Mouse (Mus musculus) right cerebral cortex, adult 2 months (tissue): ENCODE data around the gene Pla2g12b.

Experiments
- DNase-seq, 2 experiments: peaks; one replicate each; pipeline ENCODE4 v3.0.0; 2021 to 2022; ENCODE audit warnings: low spot score in 2 of 2

Gene Pla2g12b

DNA sequence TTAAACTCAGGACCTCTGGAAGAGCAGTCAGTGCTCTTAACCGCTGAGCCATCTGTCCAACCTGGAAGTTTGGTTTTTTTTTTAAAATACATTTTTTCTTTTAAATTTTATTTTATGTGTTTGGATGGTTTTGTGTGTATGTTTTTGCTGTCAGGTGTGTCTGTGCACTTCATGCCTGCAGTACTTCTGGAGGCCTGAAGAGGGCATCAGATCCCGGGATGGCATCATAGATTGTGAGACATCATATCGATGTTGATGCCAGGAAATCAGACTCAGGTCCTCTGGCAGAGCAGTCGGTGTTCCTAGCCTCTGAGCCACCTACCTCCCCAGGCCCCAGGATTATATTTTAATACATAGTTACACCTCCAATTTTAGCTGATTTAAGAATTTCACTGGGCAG lies 10.3 kb downstream of the Pla2g12b start:
- DNase-seq = no peak

DNA sequence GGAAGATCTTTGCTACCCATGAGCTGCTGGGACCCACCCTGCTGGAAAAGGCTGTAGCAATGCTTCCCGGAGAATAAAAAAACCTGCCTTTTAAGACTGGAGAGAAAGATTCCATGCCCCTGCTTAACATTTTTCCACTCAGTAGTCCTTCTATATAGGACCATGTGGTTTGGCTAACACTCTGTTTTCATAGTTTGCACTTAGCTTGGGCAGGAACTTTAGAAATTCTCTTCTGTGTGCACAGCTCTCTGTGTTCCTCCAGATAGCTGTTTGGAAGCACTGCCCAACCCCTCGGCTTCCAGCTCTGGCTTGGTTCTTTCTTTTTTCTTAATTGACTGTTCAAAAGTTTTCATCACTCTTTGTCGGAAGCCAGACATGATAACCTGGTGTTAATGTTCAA lies 13.2 kb downstream of the Pla2g12b start:
- no peak for DNase-seq

DNA sequence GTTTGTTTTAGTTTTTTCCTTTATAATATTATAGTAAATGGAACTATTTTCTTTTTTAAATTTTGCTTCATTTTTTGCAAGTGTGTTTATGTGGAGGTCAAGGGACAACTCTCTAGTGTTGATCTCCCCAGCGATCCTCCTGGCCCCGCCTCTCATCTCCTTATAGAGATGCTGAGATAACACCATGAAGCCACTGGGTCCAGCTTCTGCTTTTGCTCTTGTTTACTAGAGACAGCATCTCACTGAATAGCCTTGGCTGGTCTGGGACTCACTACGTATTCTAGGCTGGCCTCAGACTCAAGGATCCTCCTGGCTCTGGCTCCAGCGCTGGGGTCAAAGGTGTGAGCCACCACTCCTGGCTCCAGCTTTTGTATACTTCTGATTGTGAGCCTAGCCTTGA lies 16.1 kb downstream of the Pla2g12b start:
- no peak for DNase-seq

DNA sequence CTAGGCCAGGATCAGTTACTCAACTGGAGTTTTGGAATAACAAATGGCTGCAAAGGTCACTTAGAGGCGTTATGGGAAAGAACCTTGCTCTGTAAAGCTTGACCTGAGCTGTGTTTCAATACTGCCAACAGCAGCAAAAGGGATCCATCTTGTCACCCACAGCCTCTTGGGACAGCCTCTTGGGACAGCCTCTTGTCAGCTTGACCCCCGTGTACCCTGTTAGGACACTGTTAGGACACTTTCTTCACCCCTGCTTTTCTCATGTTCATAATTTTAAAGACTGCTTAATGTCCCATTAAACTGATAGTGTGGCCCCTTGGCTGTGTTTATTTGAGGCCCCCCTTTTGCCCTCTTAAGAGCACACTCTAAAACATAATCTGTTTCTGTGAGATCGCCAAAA lies 21.0 kb downstream of the Pla2g12b start:
- no peak for DNase-seq

DNA sequence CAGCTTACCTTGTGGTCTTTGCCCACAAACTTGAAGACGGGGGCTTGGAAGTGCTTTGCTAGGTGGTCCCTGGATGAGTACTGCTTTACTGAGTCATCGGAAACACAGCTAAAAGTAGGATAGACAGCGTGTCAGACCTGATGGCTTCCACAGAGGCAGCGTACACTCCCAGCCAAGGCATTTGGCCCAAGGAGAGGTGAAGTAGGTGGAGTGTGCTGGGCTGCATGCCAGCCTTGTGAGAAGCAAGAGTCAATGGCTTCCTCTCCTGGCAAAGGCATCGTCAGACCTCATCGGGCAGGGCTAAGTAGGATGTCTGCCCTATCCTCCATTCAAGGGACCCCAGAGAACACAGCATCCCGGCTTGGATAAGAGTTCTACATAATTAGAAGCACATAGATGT lies 21.9 kb downstream of the Pla2g12b start:
- DNase-seq = no peak

DNA sequence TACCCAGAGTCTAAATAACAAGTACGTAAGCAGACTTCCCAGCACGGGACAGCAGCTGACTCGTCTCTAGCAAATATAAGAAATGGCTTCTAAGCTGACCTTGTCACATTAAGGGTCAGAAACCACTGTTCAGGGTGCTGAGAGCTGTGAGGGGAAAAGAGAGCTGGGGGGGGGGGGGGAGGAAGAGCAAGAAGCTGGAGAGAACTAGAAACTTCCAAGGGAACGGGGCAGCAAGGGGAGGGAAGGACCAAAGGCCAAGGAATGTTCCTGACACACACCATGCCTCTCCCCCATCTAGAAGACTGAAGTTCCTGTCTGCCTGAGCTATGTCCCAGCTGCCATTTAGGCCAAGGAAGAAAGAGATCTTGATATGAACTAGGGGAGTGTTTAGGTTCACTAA lies 22.9 kb downstream of the Pla2g12b start:
- DNase-seq = no peak

DNA sequence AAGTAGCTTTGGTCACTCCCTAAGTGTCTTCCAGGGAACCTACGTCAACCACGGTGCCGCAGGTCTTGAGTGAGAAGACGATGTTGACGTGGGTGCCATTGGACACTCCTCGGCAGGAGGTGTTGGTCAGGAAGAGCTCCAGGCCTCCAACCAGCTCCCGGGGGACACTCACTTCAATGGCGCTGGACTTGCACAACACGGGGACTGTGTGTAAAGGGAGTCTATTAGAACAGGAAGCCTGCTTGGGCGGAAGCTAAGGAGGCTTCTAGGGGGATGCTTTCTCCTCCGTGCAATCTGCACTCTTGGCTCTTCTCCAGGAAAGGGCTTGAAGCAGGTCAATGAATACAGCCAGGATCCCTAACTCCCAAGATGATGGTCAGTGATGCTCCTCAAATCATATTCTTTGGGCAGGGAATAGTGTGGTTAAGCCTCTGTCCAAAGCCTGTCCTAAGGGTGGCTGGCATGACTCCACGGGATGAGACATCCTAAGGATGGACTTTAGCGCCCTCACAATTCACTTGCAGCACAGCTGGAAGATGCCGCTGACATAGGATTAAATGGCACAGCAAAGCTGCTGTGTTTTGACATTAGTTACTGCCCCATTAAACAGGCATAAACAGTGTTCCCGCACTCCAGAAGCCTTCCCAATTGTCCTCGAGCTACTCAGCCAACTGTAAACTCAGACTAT lies 26.1 kb downstream of the Pla2g12b start:
- no peak for DNase-seq

DNA sequence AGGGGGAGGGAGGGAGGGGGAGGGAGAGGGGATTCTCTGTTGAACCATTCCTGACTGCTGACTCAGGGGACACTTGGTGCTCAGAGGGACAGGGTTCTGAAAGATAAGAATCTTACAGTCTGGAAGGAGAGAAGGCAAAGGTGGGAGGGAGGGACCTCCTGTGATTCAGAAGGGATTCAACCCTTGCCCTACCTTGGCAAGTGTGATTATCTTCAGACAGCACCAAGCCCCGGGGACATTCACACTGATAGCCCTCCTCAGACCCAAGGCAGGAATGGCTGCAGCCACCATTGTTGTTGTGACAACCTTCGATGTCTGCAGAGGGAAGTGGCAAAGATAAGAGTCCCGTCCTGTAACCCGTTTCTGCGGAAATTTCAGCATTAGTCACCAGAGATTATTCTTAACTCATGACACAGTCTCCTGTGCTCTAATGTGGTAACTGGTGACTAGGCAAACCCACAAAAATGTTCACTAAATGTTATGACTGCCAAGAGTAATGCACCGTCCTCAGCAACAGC lies 27.3 kb downstream of the Pla2g12b start:
- no peak for DNase-seq

DNA sequence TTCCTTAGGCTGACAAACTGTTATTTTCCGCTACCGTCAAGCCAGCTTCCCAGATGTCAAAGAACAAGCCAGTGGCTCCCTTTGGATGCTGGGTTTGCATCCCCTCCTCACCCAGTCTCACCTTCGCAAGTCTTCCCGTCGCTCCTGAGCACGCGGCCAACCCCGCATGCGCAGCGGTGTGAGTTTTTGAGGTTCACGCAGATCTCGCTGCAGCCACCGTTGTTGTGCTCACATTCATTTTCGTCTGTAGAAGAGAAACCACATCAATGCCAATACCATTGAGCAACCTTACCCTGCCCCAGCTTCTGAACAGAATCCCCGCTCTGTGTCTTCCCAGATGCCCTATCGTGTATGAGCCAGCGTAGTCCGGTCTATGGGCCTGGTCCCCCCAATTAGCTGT lies 32.3 kb downstream of the Pla2g12b start:
- no peak for DNase-seq

DNA sequence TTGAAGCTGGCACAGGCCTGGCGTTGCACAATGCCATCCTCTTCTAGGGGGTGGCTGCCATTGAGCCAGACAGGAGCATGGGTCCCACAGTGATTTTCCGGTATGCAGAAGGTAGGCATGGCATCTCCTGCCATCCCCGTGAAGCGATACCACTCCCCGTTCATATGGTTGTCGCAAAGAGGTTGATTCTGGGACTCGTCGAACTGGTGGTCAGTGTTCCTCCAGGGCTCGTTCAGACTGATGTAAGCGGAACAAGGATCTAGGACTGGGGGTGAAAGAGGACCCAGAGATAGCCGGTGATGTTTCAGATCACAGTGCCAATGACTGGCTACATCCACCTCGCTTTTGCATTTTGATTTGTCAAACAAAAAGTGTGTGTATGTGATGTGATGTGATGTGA lies 35.2 kb downstream of the Pla2g12b start:
- no peak for DNase-seq

DNA sequence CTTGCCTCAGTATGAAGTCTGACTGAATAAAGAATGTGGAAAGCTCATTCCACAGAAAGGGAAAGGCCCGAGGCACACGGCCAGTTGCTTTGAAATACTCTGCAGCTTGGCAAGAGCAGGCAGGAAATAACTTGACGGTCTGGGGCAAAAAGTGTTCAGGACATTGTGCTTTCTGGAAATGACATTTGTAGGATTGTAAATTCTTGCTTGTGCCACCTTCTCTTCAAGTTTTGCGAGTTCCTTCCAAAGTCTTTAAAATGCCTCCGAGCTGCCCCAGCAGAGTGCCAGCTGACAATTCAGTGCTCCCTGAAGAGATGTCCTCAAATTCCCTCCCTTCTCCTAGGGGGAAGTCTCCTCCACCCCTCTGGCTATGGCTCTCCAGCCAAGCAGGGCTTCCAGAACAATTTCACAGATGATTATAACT lies 36.1 kb downstream of the Pla2g12b start:
- DNase-seq = peak in 1 of 2 experiments; percentile 11

DNA sequence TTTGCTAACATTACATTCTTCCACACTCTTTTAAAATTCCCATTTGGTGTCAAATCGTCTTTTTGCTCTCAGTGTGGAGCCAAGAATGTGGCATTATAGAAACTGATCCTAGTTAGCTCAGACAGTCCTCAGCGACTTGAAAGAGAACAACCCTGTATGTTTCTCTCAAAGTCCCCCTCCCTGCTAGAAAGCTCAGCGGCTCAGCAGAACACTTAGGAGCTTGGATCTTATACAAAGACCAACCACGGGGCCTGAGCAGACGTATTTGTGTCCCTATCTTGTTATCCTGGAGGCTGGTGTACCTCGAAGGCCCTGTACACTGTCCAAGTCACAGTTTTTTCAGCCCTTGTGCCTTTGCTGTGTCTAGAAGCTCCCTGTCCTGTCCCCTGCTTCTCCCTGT lies 36.7 kb downstream of the Pla2g12b start:
- DNase-seq = no peak

DNA sequence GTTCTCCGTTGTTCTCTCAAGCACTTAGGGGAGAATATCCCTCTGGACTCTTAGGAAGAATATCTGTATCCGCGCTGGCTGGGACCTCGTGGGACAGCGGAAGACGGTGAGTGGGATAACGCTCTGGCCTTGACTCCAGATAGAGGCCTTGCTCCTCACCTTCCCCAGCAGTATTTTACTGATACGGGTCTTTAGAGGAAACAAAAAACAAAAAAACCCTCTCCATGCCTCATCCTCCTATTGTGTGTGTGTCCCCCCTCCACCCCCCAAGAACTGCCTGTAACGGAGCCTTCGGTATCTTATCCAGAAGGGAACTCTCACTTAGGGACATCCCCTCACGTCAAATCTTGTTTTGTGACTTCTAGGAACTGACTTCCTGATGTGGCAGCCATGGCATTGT lies 38.3 kb downstream of the Pla2g12b start, which contains the start of gene Oit3:
Gene Oit3, minus strand, starts transcription at position 44 of the 400 bp plus-strand sequence.
- no peak for DNase-seq

DNA sequence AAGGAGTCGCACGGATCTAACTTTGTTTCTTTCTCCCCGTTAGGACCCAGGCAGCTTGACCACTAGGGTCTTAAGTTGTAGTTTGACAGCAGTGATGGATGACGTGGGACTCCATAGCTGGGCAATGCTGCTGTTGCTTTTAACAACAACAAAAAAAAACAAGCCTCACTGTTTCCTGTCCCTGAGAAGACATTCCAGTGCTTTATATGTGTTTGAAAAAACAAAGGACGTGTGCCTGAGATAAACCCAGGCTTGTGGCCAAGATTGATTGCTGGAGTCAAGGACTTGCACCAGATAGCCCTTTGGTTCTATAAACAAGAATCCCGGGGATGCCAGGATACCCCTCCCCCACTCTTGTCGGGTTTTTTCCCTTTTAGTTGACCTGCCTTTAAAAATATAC lies 39.8 kb downstream of the Pla2g12b start:
- no peak for DNase-seq

DNA sequence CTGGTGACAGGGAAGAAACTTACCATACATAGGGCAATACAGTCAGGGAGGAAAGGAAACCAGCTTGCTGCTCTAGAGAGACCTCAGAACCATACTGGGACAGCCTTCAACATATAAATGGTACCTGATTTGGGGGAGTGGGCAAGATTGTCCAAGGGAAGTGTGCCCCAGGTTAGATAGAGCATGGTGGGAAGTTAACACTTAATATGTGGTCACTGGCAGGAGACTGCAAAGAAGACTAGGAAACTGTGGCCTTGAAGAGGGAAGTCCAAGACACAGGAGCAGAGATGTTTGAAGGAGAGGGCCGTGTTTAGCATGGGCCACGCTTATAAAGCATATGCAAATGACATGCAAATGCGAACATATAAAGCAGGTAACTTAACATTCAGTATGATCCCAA lies 40.6 kb downstream of the Pla2g12b start:
- no peak for DNase-seq

DNA sequence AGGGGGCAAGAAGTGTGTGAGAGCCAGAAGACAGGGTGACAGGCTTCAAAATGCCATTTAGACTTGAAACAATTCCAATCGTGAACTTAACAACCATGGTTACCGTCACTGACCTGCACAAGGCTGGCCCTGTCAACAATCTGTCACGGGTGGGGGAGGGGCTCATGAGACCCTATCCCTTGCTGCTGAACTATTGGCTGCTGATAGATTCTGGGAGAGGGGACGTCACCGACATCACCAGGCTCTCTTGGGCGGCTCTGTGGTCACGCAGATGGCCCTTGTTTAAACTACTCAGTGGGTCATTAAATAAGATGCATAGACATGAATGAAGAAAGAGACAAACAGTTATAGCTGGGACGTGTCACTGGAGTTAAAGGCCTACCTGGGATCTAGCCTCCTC lies 41.2 kb downstream of the Pla2g12b start:
- DNase-seq = no peak

DNA sequence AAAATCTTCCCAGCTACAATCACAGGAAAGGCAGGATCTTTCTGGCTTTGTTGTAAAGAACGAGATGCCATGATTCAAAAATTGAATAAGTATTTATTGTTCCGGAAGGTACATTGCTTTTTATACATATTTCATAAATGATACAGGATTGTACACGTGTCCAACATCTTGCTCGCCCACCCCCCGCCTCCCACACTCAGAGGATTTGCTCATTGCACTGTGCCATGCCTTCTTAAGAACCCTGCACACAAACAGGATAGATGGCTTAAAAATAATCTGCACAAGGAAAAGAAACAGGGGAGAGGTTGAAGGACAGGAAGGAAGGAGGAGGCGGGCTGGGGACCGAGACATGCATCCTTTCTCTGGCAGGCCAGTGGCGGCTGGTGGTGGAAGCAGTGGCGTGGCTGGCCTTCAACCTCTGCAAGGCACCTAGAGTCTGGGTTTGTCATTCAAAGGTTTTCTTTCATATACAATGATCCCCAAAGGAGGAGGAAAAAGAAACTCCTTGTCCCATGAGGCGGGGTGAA lies 43.5 kb downstream of the Pla2g12b start:
- peak; percentile 44 to 48 for DNase-seq

DNA sequence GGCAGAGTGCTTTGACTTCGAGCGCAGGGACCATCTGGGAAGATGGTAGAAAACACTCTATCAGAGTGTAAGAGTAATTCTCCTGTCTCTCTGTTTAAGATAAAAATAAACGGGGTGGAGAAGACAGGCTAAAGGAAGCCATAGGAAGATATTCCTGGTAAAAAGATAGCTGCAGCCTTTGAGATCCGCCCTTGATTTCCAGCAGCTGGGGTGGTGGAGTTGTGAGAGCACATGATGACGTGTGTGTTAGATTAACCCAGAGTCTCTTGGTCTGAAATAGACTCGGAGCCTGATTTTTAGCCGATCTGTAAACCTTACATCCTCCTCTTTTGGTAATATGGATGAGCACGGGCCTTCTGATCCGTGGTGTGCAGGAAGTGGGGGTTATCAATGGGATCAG lies 44.1 kb downstream of the Pla2g12b start:
- DNase-seq = peak; percentile 36 to 50

DNA sequence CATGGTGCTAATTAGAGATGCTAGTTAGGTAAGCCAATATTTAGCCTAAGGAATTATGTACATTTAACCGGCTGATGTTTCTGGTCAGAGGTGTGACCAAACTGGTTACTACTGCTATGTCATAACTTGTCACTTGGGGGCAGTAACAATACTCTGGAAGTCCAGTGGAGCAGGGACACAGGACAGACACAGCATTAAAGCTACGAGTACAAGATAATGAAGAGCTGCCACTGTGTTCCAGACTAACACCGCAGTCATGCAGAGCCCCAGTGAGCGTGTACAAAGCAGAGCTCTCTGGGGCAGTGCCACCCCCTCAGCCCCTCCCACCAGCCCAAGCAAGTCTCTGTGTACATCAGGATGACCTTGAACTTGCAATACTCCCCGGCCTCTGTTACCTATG lies 48.4 kb downstream of the Pla2g12b start:
- DNase-seq = no peak

DNA sequence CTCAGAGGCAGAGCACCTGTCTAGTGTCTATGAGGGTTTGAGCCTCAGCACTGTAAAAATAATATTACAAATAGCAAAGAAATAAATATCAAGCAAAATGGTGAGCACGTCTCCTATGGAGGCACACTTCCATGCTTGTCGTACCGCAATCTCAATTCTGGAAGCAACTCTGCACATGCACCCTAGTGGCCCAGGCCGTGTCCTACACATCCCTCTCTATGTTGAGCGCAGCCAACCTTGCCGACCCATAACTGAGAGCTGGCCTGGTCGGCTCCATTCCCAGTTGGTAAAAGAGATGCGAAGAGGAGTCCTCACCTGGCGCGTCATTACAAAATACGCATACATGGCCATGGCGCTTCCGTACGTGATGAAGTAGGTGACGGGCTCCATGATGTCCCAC lies 51.2 kb downstream of the Pla2g12b start:
- DNase-seq = no peak

DNA sequence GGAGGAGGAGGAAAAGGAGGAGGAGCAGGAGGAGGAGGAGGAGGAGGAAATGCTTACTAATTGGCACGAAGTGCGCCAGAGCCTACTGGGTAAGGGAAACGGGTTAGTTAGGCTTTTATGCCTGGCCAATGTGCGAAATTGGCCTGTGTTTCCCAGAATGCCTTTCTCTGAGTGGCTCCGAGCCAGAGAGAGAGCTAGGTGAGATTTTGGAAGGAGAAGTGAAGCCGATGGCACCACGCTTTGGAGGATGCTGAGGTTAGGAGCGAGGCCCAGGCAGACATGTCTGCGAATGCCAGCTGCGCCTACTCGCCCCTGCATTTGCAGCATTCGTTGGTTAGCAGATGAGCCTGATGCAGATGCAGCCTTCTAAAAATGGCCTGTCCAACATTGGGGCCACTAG lies 56.3 kb downstream of the Pla2g12b start:
- peak; percentile 40 to 47 for DNase-seq

DNA sequence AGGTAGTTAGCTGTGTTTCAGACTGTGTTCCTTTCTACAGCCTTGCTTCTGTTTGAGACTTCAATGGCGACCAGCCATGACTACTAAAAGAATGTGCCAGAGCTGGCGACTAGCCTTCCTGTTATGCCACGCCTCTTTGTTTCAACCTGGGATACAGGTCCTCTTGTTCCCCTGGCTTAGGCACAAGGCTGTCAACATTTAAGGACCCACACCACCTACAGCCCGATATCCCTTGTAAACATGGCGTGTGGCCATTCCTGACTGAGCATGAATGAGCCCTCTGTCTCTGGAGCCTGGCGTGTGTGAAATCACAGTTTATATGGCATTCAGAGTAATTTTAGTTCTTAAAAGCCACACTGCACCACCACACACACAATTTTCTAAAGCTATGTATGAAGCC lies 58.8 kb downstream of the Pla2g12b start:
- no peak for DNase-seq

DNA sequence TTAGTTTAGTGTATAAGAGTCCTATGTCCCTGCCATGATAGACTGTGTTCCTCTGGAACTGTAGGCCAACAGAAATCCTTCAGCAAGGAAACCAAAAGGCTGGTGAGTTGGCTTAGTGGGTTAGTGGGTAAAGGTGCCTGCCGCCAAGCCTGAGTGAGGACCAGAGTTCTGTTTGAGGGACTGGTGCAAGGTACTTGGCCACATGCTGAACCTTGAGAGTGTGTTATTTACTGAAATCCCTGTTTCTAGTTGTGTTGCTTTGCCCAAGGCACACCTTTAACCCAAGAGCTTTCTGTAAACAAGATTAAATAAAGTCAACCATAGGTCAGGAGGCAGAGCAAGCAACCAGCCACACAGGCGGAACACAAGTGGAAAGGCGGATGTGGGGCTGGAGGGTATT lies 62.1 kb downstream of the Pla2g12b start:
- no peak for DNase-seq

DNA sequence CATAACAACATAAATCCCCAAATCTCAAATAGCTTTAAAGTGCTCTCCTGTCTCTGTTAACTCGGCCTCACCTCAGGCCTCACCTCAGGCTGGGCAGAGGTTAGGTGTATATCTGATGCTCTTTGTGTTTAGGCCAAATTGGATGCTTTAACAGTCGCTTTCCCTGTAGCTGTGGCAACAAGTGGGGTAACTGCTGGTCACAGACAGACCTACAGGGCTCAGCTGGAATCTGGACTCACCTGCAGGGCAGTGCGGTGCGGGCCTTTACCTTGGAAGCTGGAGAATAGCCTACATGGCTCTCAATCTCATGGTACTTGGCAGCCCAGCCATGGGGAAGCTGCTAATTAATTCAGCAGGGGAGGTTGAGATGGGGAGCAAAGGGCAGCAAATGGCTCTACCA lies 63.2 kb downstream of the Pla2g12b start:
- no peak for DNase-seq
